Mouse (Mus musculus): ENCODE results near the gene Smyd3. TPM values are rescaled to one million over a fixed set of nuclear protein-coding genes. Genes with fewer than 3 reads are reported as not detected.

Gene Smyd3
- polyA plus RNA-seq, 1 experiment from 2014 or later, result 12.6 TPM

DNA sequence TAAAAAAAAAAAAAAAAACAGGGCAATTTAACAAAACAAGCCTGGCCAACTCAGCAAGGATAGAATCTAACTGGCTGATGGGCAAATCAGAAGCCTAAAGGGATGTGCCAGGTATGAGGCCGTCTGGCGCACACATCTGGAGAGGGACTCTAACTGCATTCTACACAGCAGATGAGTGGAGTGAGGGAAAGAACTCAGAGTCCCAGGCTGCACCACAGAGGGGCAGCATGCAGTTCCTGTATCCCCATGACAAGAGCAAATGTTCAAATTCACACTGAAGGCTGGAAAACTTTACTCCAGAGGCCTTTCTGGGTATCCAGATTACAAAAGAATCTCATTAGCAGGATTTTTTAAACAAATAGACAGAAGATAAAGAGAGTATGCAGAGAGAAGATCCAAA lies 366.6 kb downstream of the Smyd3 start:
- Histone ChIP-seq H3K27me3 (ENCODE audit: control insufficient read depth, insufficient read depth, low read length) (no peaks in the 10 kb centered on the region), H3K9ac (ENCODE audit: low read depth, low read length) (no peak overlapping the region), H3K4me3 (ENCODE audit: low read depth, low read length) (no peak overlapping the region), H3K4me2 (no peak overlapping the region), H3K36me3 (ENCODE audit: control insufficient read depth, insufficient read depth, low read length) (no peaks in the 10 kb centered on the region), H3K27ac (ENCODE audit: low read depth, low read length) (no peak overlapping the region), H3K4me1 (ENCODE audit: control insufficient read depth, insufficient read depth, low read length) (peaks cover 17% of the 10 kb centered on the region), H3K9me3 (replicated peaks; ENCODE audit: control insufficient read depth, low read length) (no peaks in the 10 kb centered on the region)
- no peak for ATAC-seq (replicated peaks; ENCODE audit: insufficient number of reproducible peaks, low FRiP score, low TSS enrichment)
- WGBS (ENCODE audit: insufficient replicate concordance), result 84% methylated on average over 2 of the region's 2 CpGs

DNA sequence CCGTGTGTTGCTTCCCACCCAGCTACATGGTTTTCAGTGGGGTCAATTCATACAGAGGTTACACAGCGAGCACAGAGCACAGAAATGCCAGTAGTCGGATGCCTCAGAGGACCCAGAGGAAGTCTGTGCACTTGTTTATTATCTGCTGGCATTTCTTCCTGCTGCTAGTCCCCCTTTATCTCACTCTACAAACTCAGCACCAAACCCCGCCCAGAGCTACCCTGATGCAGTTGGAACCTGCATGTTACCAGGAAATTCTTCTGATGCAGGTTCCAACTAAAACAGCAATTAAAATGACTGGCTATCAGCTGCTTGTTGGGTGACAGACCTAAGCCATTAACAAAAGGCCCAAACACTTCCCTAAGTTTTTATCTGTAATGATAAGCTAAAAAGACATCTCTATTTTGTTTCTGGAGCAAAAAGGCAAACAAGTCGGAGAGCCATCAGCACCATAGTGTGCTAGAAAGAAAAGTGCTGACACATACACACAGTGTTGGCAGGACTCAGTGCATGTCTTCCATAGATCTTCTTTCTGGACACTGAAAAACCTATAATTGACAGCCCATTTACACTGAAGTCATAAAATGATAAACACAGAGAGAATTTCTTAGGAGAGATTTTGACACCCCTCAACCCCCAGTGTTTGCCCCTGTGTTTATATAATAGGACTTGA lies 368.2 kb downstream of the Smyd3 start:
- no peak overlapping the region for H3K9ac ChIP-seq (ENCODE audit: low read depth, low read length)
- no peak overlapping the region for H3K27ac ChIP-seq (ENCODE audit: low read depth, low read length)
- ATAC-seq (replicated peaks; ENCODE audit: insufficient number of reproducible peaks, low FRiP score, low TSS enrichment), result no peak; the same call in 1 of the 2 replicates
- peaks cover 17% of the 10 kb centered on the region for H3K4me1 ChIP-seq (ENCODE audit: control insufficient read depth, insufficient read depth, low read length)
- no peaks in the 10 kb centered on the region for H3K9me3 ChIP-seq (replicated peaks; ENCODE audit: control insufficient read depth, low read length)
- H3K27me3 ChIP-seq (ENCODE audit: control insufficient read depth, insufficient read depth, low read length), result no peaks in the 10 kb centered on the region
- H3K4me2 ChIP-seq, result no peak overlapping the region
- no peak overlapping the region for H3K4me3 ChIP-seq (ENCODE audit: low read depth, low read length)
- WGBS (ENCODE audit: insufficient replicate concordance), result 22% methylated on average over 5 of the region's 5 CpGs
- no peaks in the 10 kb centered on the region for H3K36me3 ChIP-seq (ENCODE audit: control insufficient read depth, insufficient read depth, low read length)

DNA sequence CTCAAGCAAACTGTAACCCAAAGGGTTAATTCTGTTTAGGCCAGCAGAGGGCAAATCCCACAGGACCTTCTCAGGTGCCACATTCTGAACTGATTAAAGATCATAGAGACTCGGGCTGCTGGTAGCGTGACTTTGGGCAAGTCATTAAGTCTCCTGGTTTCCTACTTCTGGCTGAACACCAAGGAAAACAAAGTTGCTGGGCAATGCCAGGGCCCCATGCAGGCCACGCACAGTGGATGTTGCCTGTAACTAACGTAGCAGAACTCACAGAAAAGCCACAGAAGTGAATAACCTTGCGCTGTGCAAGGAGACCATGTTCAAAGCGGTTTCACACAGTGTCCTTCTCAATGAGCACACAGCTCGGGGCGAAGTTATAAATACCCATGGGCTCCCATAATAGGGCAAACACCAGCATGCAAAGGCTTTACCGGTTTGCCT lies 371.1 kb downstream of the Smyd3 start:
- Histone ChIP-seq H3K4me1 (ENCODE audit: control insufficient read depth, insufficient read depth, low read length) (peaks cover 17% of the 10 kb centered on the region), H3K36me3 (ENCODE audit: control insufficient read depth, insufficient read depth, low read length) (no peaks in the 10 kb centered on the region), H3K4me3 (ENCODE audit: low read depth, low read length) (no peak overlapping the region), H3K9ac (ENCODE audit: low read depth, low read length) (peak overlapping the region; percentile 50), H3K9me3 (replicated peaks; ENCODE audit: control insufficient read depth, low read length) (no peaks in the 10 kb centered on the region), H3K4me2 (no peak overlapping the region), H3K27ac (ENCODE audit: low read depth, low read length) (no peak overlapping the region), H3K27me3 (ENCODE audit: control insufficient read depth, insufficient read depth, low read length) (no peaks in the 10 kb centered on the region)
- 49% methylated on average over 9 of the region's 9 CpGs for WGBS (ENCODE audit: insufficient replicate concordance)
- ATAC-seq (replicated peaks; ENCODE audit: insufficient number of reproducible peaks, low FRiP score, low TSS enrichment), result no peak

DNA sequence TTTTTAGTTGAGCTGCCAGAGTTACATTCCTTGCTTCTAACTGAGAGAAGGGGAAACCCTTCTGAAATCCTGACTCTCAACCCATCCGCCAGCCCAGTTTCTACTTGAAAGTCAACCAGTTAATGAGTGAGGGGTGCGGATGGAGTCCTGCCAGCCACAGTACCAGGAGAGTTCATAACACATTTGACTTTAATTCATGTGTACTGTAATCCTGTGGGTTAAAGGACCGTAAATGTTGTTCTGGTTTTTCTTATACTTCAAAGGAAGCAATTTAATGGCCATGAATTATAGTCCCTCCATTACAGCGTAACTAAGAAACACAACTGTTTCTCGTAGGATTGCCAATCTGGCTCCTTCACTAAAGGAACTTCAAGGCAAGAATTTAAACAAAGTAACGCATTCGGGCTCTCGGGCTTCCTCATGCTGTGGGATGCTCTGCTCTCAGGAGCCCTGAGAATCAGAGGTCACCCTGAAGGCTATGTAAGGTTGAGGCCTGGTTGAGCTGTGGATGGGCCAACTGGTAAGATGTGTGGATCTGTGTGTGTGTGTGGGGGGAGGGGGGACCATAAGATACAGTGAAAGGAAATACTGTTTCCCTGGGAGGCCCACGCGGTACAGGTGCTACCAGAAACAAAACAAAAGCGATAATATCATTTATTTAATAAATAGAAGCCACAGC lies 374.5 kb downstream of the Smyd3 start:
- no peak overlapping the region for H3K4me2 ChIP-seq
- no peak for ATAC-seq (replicated peaks; ENCODE audit: insufficient number of reproducible peaks, low FRiP score, low TSS enrichment)
- H3K27me3 ChIP-seq (ENCODE audit: control insufficient read depth, insufficient read depth, low read length), result no peaks in the 10 kb centered on the region
- 80% methylated on average over 11 of the region's 11 CpGs for WGBS (ENCODE audit: insufficient replicate concordance)
- H3K36me3 ChIP-seq (ENCODE audit: control insufficient read depth, insufficient read depth, low read length), result no peaks in the 10 kb centered on the region
- no peaks in the 10 kb centered on the region for H3K9me3 ChIP-seq (replicated peaks; ENCODE audit: control insufficient read depth, low read length)
- H3K4me1 ChIP-seq (ENCODE audit: control insufficient read depth, insufficient read depth, low read length), result peaks cover 6% of the 10 kb centered on the region; the same call in 1 of the 2 replicates
- H3K27ac ChIP-seq (ENCODE audit: low read depth, low read length), result no peak overlapping the region
- no peak overlapping the region for H3K9ac ChIP-seq (ENCODE audit: low read depth, low read length)
- no peak overlapping the region for H3K4me3 ChIP-seq (ENCODE audit: low read depth, low read length)

DNA sequence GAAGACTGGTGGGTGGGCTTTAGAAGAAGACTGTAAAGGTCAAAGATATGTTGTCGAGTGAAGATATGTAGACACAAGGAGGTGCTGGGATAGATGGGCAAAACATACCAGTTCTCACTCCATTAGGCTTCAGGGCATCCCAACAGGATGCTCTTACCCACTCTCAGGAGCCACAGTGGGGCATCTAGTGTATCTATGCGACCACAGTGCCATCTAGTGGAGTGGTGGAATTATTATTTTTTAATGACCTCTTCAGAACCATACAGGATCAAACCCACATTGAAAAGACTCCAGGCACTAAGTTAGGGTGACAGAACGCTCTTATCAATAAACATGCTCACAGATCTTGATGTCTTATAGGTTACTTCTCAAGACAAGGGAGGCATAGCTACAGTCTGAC lies 375.7 kb downstream of the Smyd3 start:
- Histone ChIP-seq H3K27me3 (ENCODE audit: control insufficient read depth, insufficient read depth, low read length) (no peaks in the 10 kb centered on the region), H3K4me1 (ENCODE audit: control insufficient read depth, insufficient read depth, low read length) (peaks cover 6% of the 10 kb centered on the region; the same call in 1 of the 2 replicates), H3K9me3 (replicated peaks; ENCODE audit: control insufficient read depth, low read length) (no peaks in the 10 kb centered on the region), H3K9ac (ENCODE audit: low read depth, low read length) (no peak overlapping the region), H3K4me2 (no peak overlapping the region), H3K4me3 (ENCODE audit: low read depth, low read length) (no peak overlapping the region), H3K36me3 (ENCODE audit: control insufficient read depth, insufficient read depth, low read length) (no peaks in the 10 kb centered on the region), H3K27ac (ENCODE audit: low read depth, low read length) (no peak overlapping the region)
- ATAC-seq (replicated peaks; ENCODE audit: insufficient number of reproducible peaks, low FRiP score, low TSS enrichment), result no peak; the same call in 1 of the 2 replicates
- WGBS (ENCODE audit: insufficient replicate concordance), result 27% methylated on average over 3 of the region's 3 CpGs

DNA sequence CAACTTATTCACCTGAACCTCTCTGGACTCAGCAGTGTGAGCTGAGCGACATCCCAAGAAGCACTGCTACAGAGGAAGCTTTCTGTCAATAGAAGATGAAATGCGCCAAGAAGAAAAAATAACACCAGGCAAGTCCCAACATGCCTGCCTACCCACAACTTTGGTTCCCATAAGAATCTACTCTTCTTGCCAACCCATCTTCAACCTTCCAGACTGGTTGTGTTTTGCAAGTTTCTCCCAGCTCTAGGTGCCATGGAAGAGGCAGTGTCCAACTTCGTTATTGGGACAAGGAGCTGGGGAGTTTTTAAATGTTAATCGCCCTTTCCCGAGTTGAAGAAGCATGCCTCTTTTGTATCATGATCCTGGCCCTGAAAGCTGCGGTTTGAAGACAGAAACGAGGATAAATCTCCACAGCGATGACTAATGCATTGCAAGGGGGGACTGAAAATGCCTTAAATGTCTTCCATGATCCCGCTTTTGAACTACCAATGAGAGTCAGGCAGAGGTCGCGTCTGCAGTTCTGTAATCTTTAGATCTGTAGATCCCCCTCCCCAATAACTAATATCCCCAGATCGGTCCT lies 376.7 kb downstream of the Smyd3 start:
- no peak for ATAC-seq (replicated peaks; ENCODE audit: insufficient number of reproducible peaks, low FRiP score, low TSS enrichment)
- Histone ChIP-seq H3K9me3 (replicated peaks; ENCODE audit: control insufficient read depth, low read length) (no peaks in the 10 kb centered on the region), H3K27ac (ENCODE audit: low read depth, low read length) (no peak overlapping the region), H3K4me1 (ENCODE audit: control insufficient read depth, insufficient read depth, low read length) (no peaks in the 10 kb centered on the region; the same call in 1 of the 2 replicates), H3K4me3 (ENCODE audit: low read depth, low read length) (no peak overlapping the region), H3K9ac (ENCODE audit: low read depth, low read length) (no peak overlapping the region), H3K36me3 (ENCODE audit: control insufficient read depth, insufficient read depth, low read length) (no peaks in the 10 kb centered on the region), H3K4me2 (no peak overlapping the region), H3K27me3 (ENCODE audit: control insufficient read depth, insufficient read depth, low read length) (no peaks in the 10 kb centered on the region)
- 74% methylated on average over 12 of the region's 12 CpGs for WGBS (ENCODE audit: insufficient replicate concordance)

DNA sequence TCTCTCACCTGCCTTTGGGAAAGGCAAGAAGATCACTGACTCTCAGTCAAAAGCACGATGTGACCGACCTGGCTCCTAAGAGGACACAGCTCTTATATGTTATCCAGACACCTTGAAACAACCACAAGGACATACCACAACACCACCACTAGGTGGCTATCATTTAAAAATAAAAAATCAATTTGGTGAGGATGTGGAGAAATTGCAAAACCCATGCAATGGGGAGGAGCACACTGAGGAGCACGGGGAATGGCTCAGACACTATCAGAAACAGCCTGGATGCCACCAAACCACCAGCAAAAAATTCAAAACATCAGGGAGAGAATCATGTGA lies 380.7 kb downstream of the Smyd3 start:
- Histone ChIP-seq H3K9me3 (replicated peaks; ENCODE audit: control insufficient read depth, low read length) (peaks cover 6% of the 10 kb centered on the region), H3K27ac (ENCODE audit: low read depth, low read length) (no peak overlapping the region), H3K4me1 (ENCODE audit: control insufficient read depth, insufficient read depth, low read length) (no peaks in the 10 kb centered on the region; the same call in 1 of the 2 replicates), H3K4me2 (no peak overlapping the region), H3K36me3 (ENCODE audit: control insufficient read depth, insufficient read depth, low read length) (peaks cover 2% of the 10 kb centered on the region; the same call in 1 of the 2 replicates), H3K27me3 (ENCODE audit: control insufficient read depth, insufficient read depth, low read length) (no peaks in the 10 kb centered on the region), H3K9ac (ENCODE audit: low read depth, low read length) (no peak overlapping the region), H3K4me3 (ENCODE audit: low read depth, low read length) (no peak overlapping the region)
- 62% methylated on average over 3 of the region's 3 CpGs for WGBS (ENCODE audit: insufficient replicate concordance)
- ATAC-seq (replicated peaks; ENCODE audit: insufficient number of reproducible peaks, low FRiP score, low TSS enrichment), result no peak

DNA sequence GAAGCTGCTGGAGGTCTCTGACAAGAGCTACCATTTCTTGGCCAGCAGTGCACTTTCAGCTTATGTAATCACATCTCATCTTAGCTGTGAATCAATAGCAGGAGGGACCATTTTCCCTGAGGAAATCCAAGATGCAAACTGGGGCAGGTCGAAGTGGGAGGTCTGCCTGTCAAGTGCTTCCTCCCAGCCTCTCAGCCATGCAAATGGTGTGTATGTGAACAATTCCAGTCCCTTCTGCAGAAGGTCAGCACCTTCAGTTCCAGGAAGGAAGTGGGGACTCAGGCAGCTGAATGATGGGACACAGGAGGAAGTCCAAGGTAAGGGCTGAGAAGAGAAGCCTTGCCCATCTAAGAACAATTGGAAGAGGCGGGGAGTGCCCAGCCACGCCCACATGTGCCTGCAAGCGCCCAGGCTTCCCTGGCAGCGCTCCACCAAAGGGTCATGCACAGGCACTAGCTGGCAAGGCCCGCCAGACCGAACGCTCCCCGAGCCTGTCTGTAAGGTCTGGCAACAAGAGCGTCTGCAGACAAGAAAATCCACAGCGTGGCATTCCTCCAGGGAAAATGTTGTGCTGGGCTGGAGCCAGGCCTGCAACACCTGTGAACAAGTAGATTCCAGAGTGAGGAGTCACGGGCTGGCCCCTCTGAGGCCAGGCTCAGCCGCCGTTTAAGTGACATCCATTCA lies 381.2 kb downstream of the Smyd3 start:
- H3K4me1 ChIP-seq (ENCODE audit: control insufficient read depth, insufficient read depth, low read length), result no peaks in the 10 kb centered on the region; the same call in 1 of the 2 replicates
- H3K4me2 ChIP-seq, result no peak overlapping the region
- H3K36me3 ChIP-seq (ENCODE audit: control insufficient read depth, insufficient read depth, low read length), result peaks cover 2% of the 10 kb centered on the region; the same call in 1 of the 2 replicates
- WGBS (ENCODE audit: insufficient replicate concordance), result 46% methylated on average over 14 of the region's 14 CpGs
- H3K9ac ChIP-seq (ENCODE audit: low read depth, low read length), result no peak overlapping the region
- H3K4me3 ChIP-seq (ENCODE audit: low read depth, low read length), result no peak overlapping the region
- ATAC-seq (replicated peaks; ENCODE audit: insufficient number of reproducible peaks, low FRiP score, low TSS enrichment), result peak; percentile 26; the same call in 1 of the 2 replicates
- peaks cover 6% of the 10 kb centered on the region for H3K9me3 ChIP-seq (replicated peaks; ENCODE audit: control insufficient read depth, low read length)
- H3K27me3 ChIP-seq (ENCODE audit: control insufficient read depth, insufficient read depth, low read length), result no peaks in the 10 kb centered on the region
- no peak overlapping the region for H3K27ac ChIP-seq (ENCODE audit: low read depth, low read length)

Data from heart, embryonic 11.5 days (tissue).